Mouse (Mus musculus) liver, adult 2 months (tissue): ENCODE measurements at regions not wholly inside any gene's neighbourhood (a gene's known extent, or its start where the extent isn't known, plus 50 kb on each side); places are given as distances from the start of the nearest gene placed in this dataset.
A peak's percentile ranks its signal among the peaks of the same experiment; 100 is the strongest.
"Not testable (repeated sequence)": the region's sequence is repeated elsewhere in the genome, so short reads cannot be mapped to it uniquely, and the experiment has no call there.

Source experiments
- DNase-seq: peaks from one replicate; pipeline ENCODE4 v3.0.0-alpha.2; 2011; ENCODE audit warnings: low read depth, low spot score; ENCODE audit errors: extremely low read depth
- H3K27ac ChIP-seq: fragments of 200-500 bp; replicated peaks from 2 replicates; pipeline ENCODE4 v1.5.1; 2012; ENCODE audit warnings: low read depth, mild to moderate bottlenecking, control low read depth, inconsistent platforms, low read length; ENCODE audit not compliant: insufficient read depth
- H3K27me3 ChIP-seq: fragments of 200-500 bp; 2 replicates; pipeline ENCODE4 v1.6.1; 2012; ENCODE audit warnings: mild to moderate bottlenecking, moderate library complexity, low read length, inconsistent platforms; ENCODE audit not compliant: control insufficient read depth, insufficient read depth
- H3K36me3 ChIP-seq: fragments of 200-500 bp; 2 replicates; pipeline ENCODE4 v1.6.1; 2012; ENCODE audit warnings: low read length, inconsistent platforms; ENCODE audit not compliant: control insufficient read depth, insufficient read depth
- H3K4me1 ChIP-seq: fragments of 200-500 bp; 2 replicates; pipeline ENCODE4 v1.6.1; 2011; ENCODE audit warnings: low read length; ENCODE audit not compliant: control insufficient read depth, insufficient read depth
- H3K4me3 ChIP-seq: fragments of 200-500 bp; 2 replicates; pipeline ENCODE4 v1.5.1; 2011; ENCODE audit warnings: low read depth, mild to moderate bottlenecking, control low read depth, low read length, moderate library complexity; ENCODE audit not compliant: insufficient read depth
- H3K79me2 ChIP-seq: fragments of 200-500 bp; 2 replicates; pipeline ENCODE4 v1.6.1; 2012; ENCODE audit warnings: inconsistent platforms, mild to moderate bottlenecking, low read length, moderate library complexity; ENCODE audit not compliant: control insufficient read depth, insufficient read depth
- H3K9ac ChIP-seq: fragments of 200-500 bp; 2 replicates; pipeline ENCODE4 v1.6.1; 2012; ENCODE audit warnings: low read depth, mild to moderate bottlenecking, control low read depth, inconsistent platforms, low read length
- CTCF ChIP-seq: fragments of 200-500 bp; IDR thresholded peaks from 2 replicates; pipeline ENCODE4 v1.5.1; 2011; ENCODE audit warnings: low read depth, low read length, control low read depth
- POLR2A ChIP-seq: fragments of 200-500 bp; IDR thresholded peaks from 2 replicates; pipeline ENCODE4 v1.6.1; 2011; ENCODE audit warnings: low read length, control low read depth; ENCODE audit not compliant: insufficient read depth; ENCODE audit errors: extremely low read depth
- WGBS: fragments of 180-500 bp; shearing (Covaris S2); methylation state at CpG from one replicate; pipeline ENCODE4 v1.1.7; 2018; 5-methylcytosine and 5-hydroxymethylcytosine counted together

- no peaks in the 10 kb centered on the region for H3K27me3 ChIP-seq
- no peaks in the 10 kb centered on the region for H3K36me3 ChIP-seq
- no peak overlapping the region for H3K27ac ChIP-seq
- WGBS = 100% methylated on average over 1 of the region's 1 CpGs
- H3K4me1 ChIP-seq = no peaks in the 10 kb centered on the region
- no peak for DNase-seq
- no peak overlapping the region for H3K9ac ChIP-seq
- TF ChIP-seq POLR2A (no peak), CTCF (no peak)
- no peaks in the 10 kb centered on the region for H3K79me2 ChIP-seq
- no peak overlapping the region for H3K4me3 ChIP-seq
Measured at GRCm38 (mm10) chr10:30359051-30359450, 158.7 kb upstream of the Cenpw start.

- H3K27ac ChIP-seq = no peak overlapping the region
- H3K4me3 ChIP-seq = no peak overlapping the region
- H3K4me1 ChIP-seq = no peaks in the 10 kb centered on the region
- no peaks in the 10 kb centered on the region for H3K79me2 ChIP-seq
- no peak overlapping the region for H3K9ac ChIP-seq
- 80% methylated on average over 3 of the region's 3 CpGs for WGBS
- no peak for DNase-seq
- no peaks in the 10 kb centered on the region for H3K36me3 ChIP-seq
- TF ChIP-seq CTCF (no peak), POLR2A (no peak)
- no peaks in the 10 kb centered on the region for H3K27me3 ChIP-seq
Measured at GRCm38 (mm10) chr10:30342965-30343478, 142.7 kb upstream of the Cenpw start.

- 78% methylated on average over 10 of the region's 10 CpGs for WGBS
- Histone ChIP-seq H3K4me1 (peaks cover 4% of the 10 kb centered on the region), H3K27me3 (no peaks in the 10 kb centered on the region), H3K27ac (no peak overlapping the region), H3K4me3 (no peak overlapping the region), H3K9ac (no peak overlapping the region), H3K79me2 (no peaks in the 10 kb centered on the region), H3K36me3 (no peaks in the 10 kb centered on the region)
- no peak for TF ChIP-seq CTCF
- no peak for TF ChIP-seq POLR2A
- no peak for DNase-seq
Measured at GRCm38 (mm10) chr10:30328334-30329014, 128.1 kb upstream of the Cenpw start.

- 83% methylated on average over 8 of the region's 8 CpGs for WGBS
Measured at GRCm38 (mm10) chr10:30327849-30328248, 127.5 kb upstream of the Cenpw start.

GRCm38 (mm10) chr10:30326861-30327260 lies 126.5 kb upstream of the Cenpw start:
- TF ChIP-seq POLR2A = no peak
- no peak for TF ChIP-seq CTCF
- no peaks in the 10 kb centered on the region for H3K27me3 ChIP-seq

More at GRCm38 (mm10) chr10:30327849-30328248, 127.5 kb upstream of the Cenpw start:
- H3K36me3 ChIP-seq = no peaks in the 10 kb centered on the region
- no peak overlapping the region for H3K9ac ChIP-seq
- H3K27me3 ChIP-seq = no peaks in the 10 kb centered on the region
- TF ChIP-seq CTCF (no peak), POLR2A (no peak)
- peaks cover 4% of the 10 kb centered on the region for H3K4me1 ChIP-seq
- DNase-seq = no peak
- H3K27ac ChIP-seq = no peak overlapping the region
- no peaks in the 10 kb centered on the region for H3K79me2 ChIP-seq
- H3K4me3 ChIP-seq = no peak overlapping the region

GRCm38 (mm10) chr10:30295871-30296270 lies 95.5 kb upstream of the Cenpw start:
- not testable (repeated sequence) for H3K4me3 ChIP-seq, H3K79me2 ChIP-seq, H3K4me1 ChIP-seq, H3K27ac ChIP-seq, H3K27me3 ChIP-seq, DNase-seq, H3K36me3 ChIP-seq, H3K9ac ChIP-seq
- 79% methylated on average over 4 of the region's 7 CpGs for WGBS

More at GRCm38 (mm10) chr10:30326861-30327260, 126.5 kb upstream of the Cenpw start:
- Histone ChIP-seq H3K79me2 (no peaks in the 10 kb centered on the region), H3K4me3 (no peak overlapping the region), H3K36me3 (no peaks in the 10 kb centered on the region), H3K4me1 (peaks cover 4% of the 10 kb centered on the region), H3K9ac (no peak overlapping the region), H3K27ac (peak overlapping the region; percentile 49)
- DNase-seq = peak; percentile 96
- WGBS = 21% methylated on average over 1 of the region's 1 CpGs
